Mouse (Mus musculus) gastrocnemius, postnatal 36 days (tissue): ENCODE measurements at regions not wholly inside any gene's neighbourhood (a gene's known extent, or its start where the extent isn't known, plus 50 kb on each side); places are given as distances from the start of the nearest gene placed in this dataset.

Source experiments
- DNase-seq, 2 experiments: peaks; one replicate each; pipeline ENCODE4 v3.0.0; 2022
- intact Hi-C: fragments of 180-260 bp; cut with DNase I; formaldehyde crosslinking; loops from one replicate; pipeline ENCODE4 v1.15.1; 2025

DNA sequence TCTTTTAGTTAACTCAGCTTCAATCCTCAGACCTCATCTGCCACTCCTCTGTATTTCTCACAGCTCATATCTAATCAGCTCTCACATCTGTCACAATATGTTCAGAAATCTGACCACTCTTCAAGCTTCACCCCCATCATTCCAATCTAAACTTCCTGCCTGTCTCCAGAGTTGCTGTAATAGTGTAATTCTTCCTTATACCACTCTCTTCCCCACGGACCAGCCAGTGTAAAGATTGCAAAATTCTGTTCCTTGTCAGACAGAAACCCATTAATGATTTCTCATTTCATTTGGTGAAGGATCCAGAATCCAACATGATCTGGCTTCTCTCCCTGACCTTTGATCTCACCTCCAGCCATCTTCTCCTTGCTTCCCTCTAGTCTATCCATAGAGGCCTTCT lies 250.2 kb upstream of the Slc30a5 start:
- intact Hi-C loops, result no loop called here
- no peak for DNase-seq

- no peak for DNase-seq
- intact Hi-C loops, result no loop called here
These were observed 235.3 kb upstream of the Slc30a5 start for GRCm38 (mm10) chr13:101068489-101068888.

- intact Hi-C loops, result no loop called here
- DNase-seq, result no peak
These were observed 229.4 kb upstream of the Slc30a5 start for GRCm38 (mm10) chr13:101062582-101062981.

- intact Hi-C loops, result no loop called here
- DNase-seq, result no peak
These were observed 228.3 kb upstream of the Slc30a5 start for GRCm38 (mm10) chr13:101061233-101062144.

GRCm38 (mm10) chr13:101049511-101049910 lies 216.3 kb upstream of the Slc30a5 start:
- intact Hi-C loops, result no loop called here
- DNase-seq, result no peak

GRCm38 (mm10) chr13:101032594-101032993 lies 199.4 kb upstream of the Slc30a5 start:
- intact Hi-C loops, result no loop called here
- no peak for DNase-seq

- intact Hi-C loops, result no loop called here
These were observed 192.8 kb upstream of the Slc30a5 start for GRCm38 (mm10) chr13:101026043-101026442.

DNA sequence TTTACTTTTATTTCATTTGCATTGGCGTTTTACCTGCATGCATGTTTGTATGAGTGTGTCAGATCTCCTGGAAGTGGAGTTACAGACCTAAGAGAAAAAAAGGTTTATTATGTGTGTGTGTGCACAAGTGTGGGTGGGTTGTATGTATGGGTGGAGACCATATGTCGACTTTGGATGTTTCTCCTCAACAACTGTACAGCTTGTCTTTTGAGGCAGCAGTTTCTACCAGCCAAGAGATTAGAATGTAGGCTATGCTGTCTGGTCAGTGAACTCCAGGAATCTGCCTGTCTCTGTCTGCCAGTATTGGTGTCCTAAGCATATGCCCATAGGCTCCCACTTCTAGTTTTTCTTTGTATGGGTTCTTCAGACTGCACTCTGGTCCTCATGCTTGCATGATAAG lies 192.3 kb upstream of the Slc30a5 start:
- intact Hi-C loops, result no loop called here

More at GRCm38 (mm10) chr13:101026043-101026442, 192.8 kb upstream of the Slc30a5 start:
- DNase-seq, result no peak

GRCm38 (mm10) chr13:101024971-101025370 lies 191.7 kb upstream of the Slc30a5 start:
- intact Hi-C loops, result no loop called here
- no peak for DNase-seq

More for the DNA sequence above, 192.3 kb upstream of the Slc30a5 start:
- no peak for DNase-seq

DNA sequence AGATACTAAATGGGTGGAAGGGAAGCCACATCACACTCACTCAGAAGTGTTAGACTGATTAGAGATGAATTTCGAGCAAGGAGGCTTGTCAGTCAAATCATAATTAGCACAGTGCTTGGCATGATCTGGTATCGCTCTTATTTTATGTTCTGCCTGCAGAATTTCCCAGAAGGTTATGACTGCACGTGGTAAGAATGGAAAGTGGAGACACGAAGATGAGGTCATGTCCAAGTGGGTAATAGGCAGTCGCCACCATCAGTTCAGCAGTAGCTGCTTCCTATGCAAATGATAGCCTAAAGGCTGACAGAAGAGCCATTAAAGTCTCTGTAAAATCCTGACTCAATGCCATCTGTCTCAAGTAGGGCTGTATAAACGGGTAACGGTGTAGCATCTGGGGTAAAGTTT lies 186.0 kb upstream of the Slc30a5 start:
- intact Hi-C loops, result no loop called here
- DNase-seq, result no peak

GRCm38 (mm10) chr13:101017041-101017440 lies 183.8 kb upstream of the Slc30a5 start:
- intact Hi-C loops, result no loop called here
- DNase-seq, result no peak

DNA sequence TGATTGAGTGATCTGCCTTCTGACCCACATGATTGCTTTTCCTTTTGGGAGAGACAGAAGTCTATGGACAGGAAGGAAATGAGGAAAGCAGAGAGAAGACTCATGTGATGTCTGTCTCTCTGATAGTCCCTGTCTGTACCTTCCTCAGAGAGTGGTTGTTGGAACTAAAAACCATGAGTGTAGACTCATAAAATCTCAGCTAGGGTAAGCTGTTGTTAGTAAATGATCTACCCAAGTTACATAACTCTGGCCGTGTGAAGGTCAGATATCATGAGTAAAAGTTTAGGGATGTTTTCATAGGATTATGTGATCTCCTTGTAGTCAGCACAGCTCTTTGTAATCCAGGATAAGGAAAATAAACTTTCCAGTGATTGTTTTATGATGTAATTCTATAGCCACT lies 183.0 kb upstream of the Slc30a5 start:
- DNase-seq, result no peak
- intact Hi-C loops, result no loop called here

DNA sequence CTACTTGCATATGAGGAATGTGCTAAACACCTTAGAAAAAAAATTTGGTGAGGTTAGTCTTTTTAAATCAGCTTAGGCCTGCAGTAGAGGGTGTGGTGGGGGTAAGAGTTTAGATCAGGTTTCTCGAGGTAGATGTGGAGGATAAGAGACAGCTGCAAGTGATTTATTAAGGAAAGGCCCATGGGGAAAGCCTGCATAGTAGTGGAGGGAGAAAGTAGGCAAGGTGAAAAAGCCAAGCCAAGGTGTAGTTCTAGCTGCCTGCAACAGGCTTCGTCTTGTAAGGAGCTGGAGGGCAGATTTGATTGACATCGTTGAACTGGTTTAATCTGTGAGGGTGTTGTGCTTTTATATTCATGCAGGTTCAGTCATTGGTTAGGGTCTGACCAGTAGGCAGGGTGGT lies 182.2 kb upstream of the Slc30a5 start:
- intact Hi-C loops, result no loop called here
- no peak for DNase-seq

GRCm38 (mm10) chr13:101013604-101014003 lies 180.4 kb upstream of the Slc30a5 start:
- intact Hi-C loops, result no loop called here

DNA sequence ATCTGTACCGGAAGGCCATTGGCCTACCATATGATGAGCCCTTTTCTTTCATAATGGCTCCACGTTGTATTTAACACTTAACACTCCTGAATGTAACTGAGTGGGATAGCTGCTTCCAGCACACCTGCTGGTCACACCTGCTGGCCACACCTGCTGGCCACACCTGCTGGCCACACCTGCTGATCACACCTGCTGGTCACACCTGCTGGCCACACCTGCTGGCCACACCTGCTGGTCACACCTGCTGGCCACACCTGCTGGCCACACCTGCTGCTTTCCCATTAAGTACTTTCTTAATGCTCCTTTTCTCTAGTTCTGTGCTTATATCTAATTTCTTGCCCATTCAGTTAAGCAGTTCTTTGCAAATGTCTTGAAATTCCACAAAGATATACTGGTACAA lies 157.4 kb upstream of the Slc30a5 start:
- DNase-seq, result no peak
- intact Hi-C loops, result no loop called here

More at GRCm38 (mm10) chr13:101013604-101014003, 180.4 kb upstream of the Slc30a5 start:
- DNase-seq, result no peak

- no peak for DNase-seq
These were observed 155.7 kb upstream of the Slc30a5 start for GRCm38 (mm10) chr13:100988671-100989531.

DNA sequence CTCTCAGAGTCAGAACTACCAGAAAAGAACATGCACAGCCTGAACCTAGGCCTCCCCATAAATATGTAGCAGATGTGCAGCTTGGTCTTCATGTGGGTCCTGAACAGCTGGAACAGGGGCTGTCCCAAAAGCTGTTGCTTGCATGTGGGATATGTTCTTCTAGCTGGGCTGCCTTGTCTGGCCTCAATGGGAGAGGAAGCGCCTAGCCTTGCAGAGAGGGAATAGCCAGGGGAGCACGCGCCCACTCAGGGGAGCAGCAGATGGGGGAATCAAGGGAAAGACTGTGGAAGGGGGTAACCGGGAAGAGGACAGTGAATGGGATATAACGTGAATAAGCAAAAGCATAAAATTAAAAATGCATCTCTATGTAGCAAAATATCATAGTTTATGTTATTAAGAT lies 154.9 kb upstream of the Slc30a5 start:
- no peak for DNase-seq
- intact Hi-C loops, result no loop called here

More at GRCm38 (mm10) chr13:100988671-100989531, 155.7 kb upstream of the Slc30a5 start:
- intact Hi-C loops, result no loop called here

GRCm38 (mm10) chr13:100975741-100976140 lies 142.5 kb upstream of the Slc30a5 start:
- intact Hi-C loops, result no loop called here
- DNase-seq, result no peak

- DNase-seq, result no peak
- intact Hi-C loops, result no loop called here
These were observed 138.1 kb upstream of the Slc30a5 start for GRCm38 (mm10) chr13:100971080-100972017.
